Mouse (Mus musculus) limb, embryonic 12.5 days (tissue): ENCODE results near the gene Gm44790. TPM values are rescaled to one million over a fixed set of nuclear protein-coding genes. Genes with fewer than 3 reads are reported as not detected.
"Not testable (repeated sequence)": the region's sequence is repeated elsewhere in the genome, so short reads cannot be mapped to it uniquely, and the experiment has no call there.

Experiments used
- ATAC-seq: fragments of 200-750 bp; cut with Nextera tagmentation; 2 replicates; pipeline ENCODE4 v1.8.0; 2017; ENCODE audit warnings: low read depth, moderate TSS enrichment; ENCODE audit not compliant: insufficient number of reproducible peaks, insufficient read depth, low FRiP score, low TSS enrichment
- H3K27ac ChIP-seq: fragments of 300-500 bp; sonication (generic); 2 replicates; pipeline ENCODE4 v1.5.1; 2016; ENCODE audit warnings: mild to moderate bottlenecking, moderate library complexity
- H3K27me3 ChIP-seq: fragments of 300-500 bp; sonication (generic); 2 replicates; pipeline ENCODE4 v1.6.1; 2016; ENCODE audit warnings: mild to moderate bottlenecking, moderate library complexity
- H3K36me3 ChIP-seq: fragments of 300-500 bp; sonication (generic); 2 replicates; pipeline ENCODE4 v1.6.1; 2016; ENCODE audit warnings: mild to moderate bottlenecking, moderate library complexity
- H3K4me1 ChIP-seq: fragments of 300-500 bp; sonication (generic); replicated peaks from 2 replicates; pipeline ENCODE4 v1.6.1; 2016
- H3K4me2 ChIP-seq: fragments of 300-500 bp; sonication (generic); 2 replicates; pipeline ENCODE4 v1.6.1; 2016; ENCODE audit warnings: mild to moderate bottlenecking, moderate library complexity
- H3K4me3 ChIP-seq: fragments of 300-500 bp; sonication (generic); replicated peaks from 2 replicates; pipeline ENCODE4 v1.5.1; 2016; ENCODE audit warnings: mild to moderate bottlenecking
- H3K9ac ChIP-seq: fragments of 300-500 bp; sonication (generic); replicated peaks from 2 replicates; pipeline ENCODE4 v1.6.1; 2016; ENCODE audit warnings: mild to moderate bottlenecking, moderate library complexity
- H3K9me3 ChIP-seq: fragments of 300-500 bp; sonication (generic); 2 replicates; pipeline ENCODE4 v1.6.1; 2016; ENCODE audit warnings: mild to moderate bottlenecking, moderate library complexity
- WGBS: fragments of 180-500 bp; shearing (Covaris S2); methylation state at CpG from one replicate; pipeline ENCODE4 v1.1.7; 2016; 5-methylcytosine and 5-hydroxymethylcytosine counted together
- polyA plus RNA-seq: library from polyadenylated mRNA; unstranded; fragments of >200 nt; fragmentation: Nextera tagmentation; extraction: Ambion mirVana; gene quantifications from 2 replicates; pipeline ENCODE4 v1.2.1, GENCODE M21; 2016

The Gm44790 gene
- polyA plus RNA-seq, result 0.50 TPM in 1 of 2 replicates, not detected in the other

DNA sequence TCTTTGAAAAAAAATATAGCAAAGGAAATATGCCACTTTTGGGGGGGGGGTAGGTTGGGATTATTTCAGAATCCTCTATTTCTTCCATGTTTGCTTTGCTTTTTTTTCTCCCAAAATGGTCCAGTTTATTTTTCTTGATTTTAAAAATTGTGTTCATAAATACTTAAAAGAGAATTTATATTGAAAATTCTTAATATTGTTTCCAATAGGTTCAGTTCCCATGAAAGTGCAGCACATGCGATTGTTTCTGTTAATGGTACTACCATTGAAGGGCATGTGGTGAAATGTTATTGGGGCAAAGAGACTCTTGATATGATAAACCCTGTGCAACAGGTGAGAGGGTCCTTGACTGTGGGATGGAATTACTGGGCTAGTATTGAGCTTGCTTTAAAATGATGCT is at the start of gene Gm44790:
Gene Gm44790, plus strand, starts transcription at position 301 of the 400 bp plus-strand sequence.
- no peak within 1 kb of the TSS for H3K9ac ChIP-seq
- WGBS, result 100% methylated on average over 1 of the region's 1 CpGs
- H3K9me3 ChIP-seq, result no peaks in the 10 kb centered on the region
- H3K4me3 ChIP-seq, result no peak within 1 kb of the TSS
- no peak within 1 kb of the TSS for H3K4me2 ChIP-seq
- no peaks in the 10 kb centered on the region for H3K4me1 ChIP-seq
- peaks cover 84% of the 10 kb centered on the region for H3K36me3 ChIP-seq
- H3K27ac ChIP-seq, result no peak within 1 kb of the TSS
- ATAC-seq, result no peak
- no peaks in the 10 kb centered on the region for H3K27me3 ChIP-seq

DNA sequence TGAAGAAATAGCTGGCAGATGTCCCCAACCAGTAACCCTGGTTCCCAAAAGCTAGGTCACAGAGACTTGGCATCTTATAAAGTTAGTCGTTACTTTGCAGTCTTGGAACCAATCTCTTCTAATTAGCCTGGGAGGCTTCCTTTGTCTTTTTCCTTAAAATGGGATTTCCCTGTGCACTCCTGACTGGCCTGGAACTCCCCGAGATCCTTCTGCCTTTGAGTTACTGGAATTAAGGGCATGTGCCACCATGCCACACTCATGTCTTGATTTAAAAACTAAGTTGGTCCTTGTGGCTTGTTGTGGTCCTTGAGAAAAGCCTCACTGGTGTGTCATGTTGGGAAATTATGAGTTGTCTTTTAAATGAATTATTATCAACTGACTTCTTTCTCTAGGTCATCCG is 48.1 kb upstream of the Gm44790 start:
- no peak overlapping the region for H3K4me2 ChIP-seq
- no peak overlapping the region for H3K9ac ChIP-seq
- no peak for ATAC-seq
- no peaks in the 10 kb centered on the region for H3K27me3 ChIP-seq
- H3K36me3 ChIP-seq, result peaks cover 57% of the 10 kb centered on the region
- WGBS, result 92% methylated on average over 3 of the region's 3 CpGs
- H3K4me3 ChIP-seq, result no peak overlapping the region
- H3K4me1 ChIP-seq, result 0 out of 2 replicates have a peak, but pooled peaks cover 3% of the 10 kb centered on the region
- no peaks in the 10 kb centered on the region for H3K9me3 ChIP-seq
- H3K27ac ChIP-seq, result no peak overlapping the region

GRCm38 (mm10) chr6:86380112-86380511 is 46.3 kb upstream of the Gm44790 start:
- not testable (repeated sequence) for H3K27me3 ChIP-seq, H3K4me3 ChIP-seq, H3K4me2 ChIP-seq, H3K27ac ChIP-seq, H3K4me1 ChIP-seq, H3K9ac ChIP-seq, ATAC-seq, H3K9me3 ChIP-seq
- WGBS, result 75% methylated on average over 8 of the region's 8 CpGs
- H3K36me3 ChIP-seq, result peaks cover 54% of the 10 kb centered on the region

- no peak overlapping the region for H3K27ac ChIP-seq
- no peak overlapping the region for H3K4me3 ChIP-seq
- no peak overlapping the region for H3K4me2 ChIP-seq
- 0 out of 2 replicates have a peak, but pooled peaks cover 2% of the 10 kb centered on the region for H3K4me1 ChIP-seq
- H3K27me3 ChIP-seq, result no peaks in the 10 kb centered on the region
- ATAC-seq, result no peak
- no peak overlapping the region for H3K9ac ChIP-seq
- H3K36me3 ChIP-seq, result peaks cover 51% of the 10 kb centered on the region
- no peaks in the 10 kb centered on the region for H3K9me3 ChIP-seq
Measured at GRCm38 (mm10) chr6:86382551-86382950, 43.9 kb upstream of the Gm44790 start.

- no peak for ATAC-seq
- 52% methylated on average over 16 of the region's 16 CpGs for WGBS
- H3K27ac ChIP-seq, result no peak overlapping the region
- no peak overlapping the region for H3K9ac ChIP-seq
- H3K36me3 ChIP-seq, result peaks cover 51% of the 10 kb centered on the region
- H3K4me2 ChIP-seq, result no peak overlapping the region
- H3K9me3 ChIP-seq, result no peaks in the 10 kb centered on the region
- 0 out of 2 replicates have a peak, but pooled peaks cover 2% of the 10 kb centered on the region for H3K4me1 ChIP-seq
- H3K4me3 ChIP-seq, result no peak overlapping the region
- no peaks in the 10 kb centered on the region for H3K27me3 ChIP-seq
Measured at GRCm38 (mm10) chr6:86383370-86383769, 43.1 kb upstream of the Gm44790 start.

- H3K4me2 ChIP-seq, result no peak overlapping the region
- 0 out of 2 replicates have a peak, but pooled peaks cover 2% of the 10 kb centered on the region for H3K4me1 ChIP-seq
- no peak overlapping the region for H3K4me3 ChIP-seq
- peaks cover 51% of the 10 kb centered on the region for H3K36me3 ChIP-seq
- ATAC-seq, result no peak
- WGBS, result 62% methylated on average over 4 of the region's 4 CpGs
- H3K27ac ChIP-seq, result no peak overlapping the region
- no peaks in the 10 kb centered on the region for H3K27me3 ChIP-seq
- H3K9me3 ChIP-seq, result no peaks in the 10 kb centered on the region
- no peak overlapping the region for H3K9ac ChIP-seq
Measured at GRCm38 (mm10) chr6:86384692-86385091, 41.8 kb upstream of the Gm44790 start.

DNA sequence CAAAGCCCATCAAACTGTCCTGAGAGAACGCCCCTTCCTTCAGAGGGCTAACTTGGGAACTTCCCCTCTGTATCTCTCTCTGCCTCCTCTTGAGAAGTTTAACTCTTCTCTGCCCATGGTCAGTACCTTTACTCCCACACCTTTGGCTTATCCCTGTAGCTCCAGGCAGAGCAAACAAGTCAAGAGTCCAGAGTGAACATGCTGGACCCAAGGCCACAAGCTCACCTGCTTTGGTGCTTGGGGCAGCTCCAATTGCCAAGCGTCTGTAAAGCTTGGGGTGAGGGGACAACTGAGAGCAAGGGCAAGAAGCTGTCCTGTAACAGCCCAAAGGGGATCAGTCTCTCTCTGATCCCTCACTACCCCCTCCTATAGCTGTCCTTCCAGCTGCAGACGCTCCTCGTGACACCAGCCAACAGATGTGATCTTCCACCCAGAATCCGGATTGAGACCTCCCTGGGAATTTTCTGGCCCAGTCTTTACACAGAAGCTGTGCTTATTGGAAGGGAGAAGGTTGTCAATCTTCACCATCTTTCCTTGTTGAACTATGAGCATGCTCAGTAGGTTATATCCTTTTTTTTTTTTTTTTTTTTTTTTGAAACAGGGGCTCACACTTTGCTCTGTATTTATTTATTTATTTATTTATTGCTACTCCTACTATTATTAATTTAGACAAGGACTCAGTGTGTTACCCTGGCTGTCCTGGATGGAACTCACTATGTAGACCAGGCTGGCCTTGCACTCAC is 40.9 kb upstream of the Gm44790 start:
- no peaks in the 10 kb centered on the region for H3K27me3 ChIP-seq
- 89% methylated on average over 5 of the region's 5 CpGs for WGBS
- no peak overlapping the region for H3K4me2 ChIP-seq
- no peaks in the 10 kb centered on the region for H3K9me3 ChIP-seq
- H3K9ac ChIP-seq, result no peak overlapping the region
- 0 out of 2 replicates have a peak, but pooled peaks cover 2% of the 10 kb centered on the region for H3K4me1 ChIP-seq
- H3K27ac ChIP-seq, result no peak overlapping the region
- H3K4me3 ChIP-seq, result no peak overlapping the region
- no peak for ATAC-seq
- peaks cover 55% of the 10 kb centered on the region for H3K36me3 ChIP-seq

GRCm38 (mm10) chr6:86387313-86387712 is 39.1 kb upstream of the Gm44790 start:
- ATAC-seq, result no peak
- H3K27me3 ChIP-seq, result no peaks in the 10 kb centered on the region
- 0 out of 2 replicates have a peak, but pooled peaks cover 2% of the 10 kb centered on the region for H3K4me1 ChIP-seq
- H3K9ac ChIP-seq, result no peak overlapping the region
- no peaks in the 10 kb centered on the region for H3K9me3 ChIP-seq
- H3K4me2 ChIP-seq, result no peak overlapping the region
- 87% methylated on average over 12 of the region's 12 CpGs for WGBS
- H3K36me3 ChIP-seq, result peaks cover 69% of the 10 kb centered on the region
- H3K27ac ChIP-seq, result no peak overlapping the region
- H3K4me3 ChIP-seq, result no peak overlapping the region

GRCm38 (mm10) chr6:86388461-86388860 is 38.0 kb upstream of the Gm44790 start:
- H3K9me3 ChIP-seq, result no peaks in the 10 kb centered on the region
- H3K4me1 ChIP-seq, result no peaks in the 10 kb centered on the region
- H3K4me3 ChIP-seq, result no peak overlapping the region
- H3K27me3 ChIP-seq, result no peaks in the 10 kb centered on the region
- no peak overlapping the region for H3K4me2 ChIP-seq
- no peak for ATAC-seq
- H3K27ac ChIP-seq, result no peak overlapping the region
- 80% methylated on average over 18 of the region's 18 CpGs for WGBS
- H3K9ac ChIP-seq, result no peak overlapping the region
- H3K36me3 ChIP-seq, result peaks cover 78% of the 10 kb centered on the region

GRCm38 (mm10) chr6:86391326-86391725 is 35.1 kb upstream of the Gm44790 start:
- Histone ChIP-seq H3K27ac (no peak overlapping the region), H3K36me3 (peaks cover 75% of the 10 kb centered on the region), H3K27me3 (no peaks in the 10 kb centered on the region), H3K9ac (no peak overlapping the region), H3K9me3 (no peaks in the 10 kb centered on the region), H3K4me2 (no peak overlapping the region), H3K4me3 (no peak overlapping the region), H3K4me1 (peaks cover 17% of the 10 kb centered on the region)
- 94% methylated on average over 5 of the region's 5 CpGs for WGBS
- ATAC-seq, result no peak

DNA sequence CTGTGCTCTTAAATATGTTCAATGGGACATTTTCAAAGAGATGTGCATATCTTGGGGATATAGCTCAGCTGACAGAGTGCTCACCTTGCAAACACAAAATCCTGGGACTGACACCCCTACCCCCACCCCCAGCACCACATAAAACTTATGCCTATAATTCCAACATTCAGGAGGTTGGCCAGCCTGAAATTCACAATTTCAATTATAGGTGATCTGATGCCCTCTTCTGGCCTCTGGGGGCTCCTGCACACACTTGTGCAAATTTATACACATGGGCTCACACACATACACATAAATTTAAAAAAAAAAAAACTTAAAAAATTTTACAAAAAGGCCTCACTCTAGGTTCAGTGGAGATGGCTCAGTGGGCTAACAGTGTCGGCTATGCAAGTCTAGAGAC is 33.3 kb upstream of the Gm44790 start:
- Histone ChIP-seq H3K9ac (no peak overlapping the region), H3K36me3 (peaks cover 58% of the 10 kb centered on the region), H3K4me3 (no peak overlapping the region), H3K27ac (no peak overlapping the region), H3K9me3 (no peaks in the 10 kb centered on the region), H3K27me3 (no peaks in the 10 kb centered on the region), H3K4me2 (no peak overlapping the region), H3K4me1 (peaks cover 23% of the 10 kb centered on the region)
- no peak for ATAC-seq
- 93% methylated on average over 1 of the region's 1 CpGs for WGBS
